Mouse (Mus musculus) hindbrain, embryonic 10.5 days (tissue): ENCODE data around the gene Ndufa9. TPM values are rescaled to one million over a fixed set of nuclear protein-coding genes. Genes with fewer than 3 reads are reported as not detected.

Experiments used
- DNase-seq: peaks from one replicate; pipeline ENCODE4 v3.0.0-alpha.2; 2017; ENCODE audit warnings: low spot score
- H3K27ac ChIP-seq: fragments of 300-500 bp; sonication (generic); 2 replicates; pipeline ENCODE4 v1.5.1; 2016; ENCODE audit warnings: mild to moderate bottlenecking, moderate library complexity
- H3K27me3 ChIP-seq: fragments of 300-500 bp; sonication (generic); 2 replicates; pipeline ENCODE4 v1.6.1; 2016; ENCODE audit warnings: mild to moderate bottlenecking; ENCODE audit not compliant: poor library complexity, insufficient read depth, severe bottlenecking
- H3K36me3 ChIP-seq: fragments of 300-500 bp; sonication (generic); 2 replicates; pipeline ENCODE4 v1.6.1; 2016; ENCODE audit warnings: mild to moderate bottlenecking, moderate library complexity
- H3K4me1 ChIP-seq: fragments of 300-500 bp; sonication (generic); replicated peaks from 2 replicates; pipeline ENCODE4 v1.6.1; 2016; ENCODE audit warnings: mild to moderate bottlenecking
- H3K4me3 ChIP-seq: fragments of 300-500 bp; sonication (generic); 2 replicates; pipeline ENCODE4 v1.5.1; 2016; ENCODE audit warnings: mild to moderate bottlenecking, moderate library complexity
- H3K9me3 ChIP-seq: fragments of 300-500 bp; sonication (generic); 2 replicates; pipeline ENCODE4 v1.6.1; 2016; ENCODE audit warnings: mild to moderate bottlenecking, moderate library complexity
- WGBS: fragments of 180-500 bp; shearing (Covaris S2); methylation state at CpG from one replicate; pipeline ENCODE4 v1.1.7; 2016; 5-methylcytosine and 5-hydroxymethylcytosine counted together
- polyA plus RNA-seq: library from polyadenylated mRNA; unstranded; fragments of >200 nt; fragmentation: Nextera tagmentation; extraction: Ambion mirVana; gene quantifications from 2 replicates; pipeline ENCODE4 v1.2.1, GENCODE M21; 2016

Ndufa9 gene
- 185 and 192 TPM in 2 replicates for polyA plus RNA-seq

DNA sequence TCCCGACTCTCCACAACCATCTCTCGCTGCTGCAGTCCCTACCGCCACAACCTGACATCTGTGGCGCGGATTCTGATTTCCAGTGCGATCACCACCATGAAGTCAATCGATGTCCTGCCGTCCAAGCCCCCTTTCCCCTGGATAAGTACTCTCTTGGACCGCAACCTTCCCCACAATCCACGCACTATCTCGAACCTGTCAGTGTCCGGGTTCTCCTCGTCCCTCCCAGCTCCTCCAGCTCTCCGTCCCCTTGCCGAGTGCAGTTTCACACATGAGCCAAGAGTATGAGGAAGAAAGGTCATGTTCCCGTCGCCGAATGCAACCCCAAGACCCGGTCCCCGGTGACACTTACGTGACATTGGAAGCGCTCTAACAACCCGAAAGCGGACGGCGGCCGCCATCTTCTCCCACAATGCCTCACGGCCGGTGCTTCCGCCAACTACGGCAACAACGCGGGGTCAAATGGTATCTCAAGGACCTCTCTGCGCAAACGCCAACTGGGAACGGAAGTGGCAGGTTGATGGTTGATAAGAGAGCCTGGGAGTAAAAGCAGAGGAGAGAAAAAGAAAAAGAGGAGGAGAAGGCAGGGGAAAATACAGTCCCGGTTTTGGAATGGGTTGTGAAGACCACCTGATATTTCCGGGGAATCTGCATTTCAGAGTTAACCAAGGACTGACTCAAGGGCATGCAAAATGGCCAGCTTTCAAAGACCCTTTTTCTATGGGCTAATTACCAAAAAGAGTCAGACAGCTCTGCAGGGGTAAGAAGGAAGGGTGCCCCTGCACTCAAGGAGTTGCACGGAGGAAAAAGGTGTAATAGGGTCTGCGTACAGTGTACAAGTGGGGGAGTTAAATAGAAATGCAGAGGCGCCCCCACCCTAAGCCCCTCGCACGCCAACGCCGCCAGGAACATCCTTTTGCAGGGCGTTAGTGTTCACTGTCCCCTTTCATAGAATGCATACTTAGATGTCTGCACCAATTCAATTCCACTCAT, at the start of gene Ndufa9:
Gene Ndufa9, minus strand, starts transcription at position 425 of the 993 bp plus-strand sequence.
- Histone ChIP-seq H3K9me3 (no peaks in the 10 kb centered on the region), H3K27ac (peak within 1 kb of the TSS; percentile 87), H3K36me3 (peaks cover 7% of the 10 kb centered on the region), H3K4me3 (peak within 1 kb of the TSS; percentile 75), H3K27me3 (no peaks in the 10 kb centered on the region), H3K4me1 (peaks cover 16% of the 10 kb centered on the region)
- 8% methylated on average over 46 of the region's 46 CpGs for WGBS
- DNase-seq: peak; percentile 94

DNA sequence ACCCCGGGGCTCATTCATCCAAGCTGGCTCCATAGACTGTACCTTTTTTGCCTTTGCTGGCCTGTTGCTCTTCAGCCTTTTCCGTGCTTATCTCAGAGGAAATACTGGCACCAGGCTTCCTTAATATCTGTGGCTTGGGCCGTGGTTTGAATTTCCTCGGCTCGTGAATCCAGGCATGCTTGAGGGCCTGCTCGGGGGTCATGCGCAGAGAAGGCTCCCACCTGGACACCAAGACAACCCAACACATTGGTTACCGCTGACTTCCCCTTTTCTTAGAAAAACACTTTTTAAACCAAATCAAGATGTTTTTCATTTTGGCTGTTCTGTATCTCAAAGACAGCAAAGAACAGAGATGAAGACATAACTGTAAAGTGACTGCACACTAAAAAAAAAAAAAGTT, 28.2 kb upstream of the Ndufa9 start:
- Histone ChIP-seq H3K36me3 (no peaks in the 10 kb centered on the region), H3K4me1 (no peaks in the 10 kb centered on the region), H3K27ac (no peak overlapping the region), H3K4me3 (no peak overlapping the region), H3K9me3 (no peaks in the 10 kb centered on the region), H3K27me3 (no peaks in the 10 kb centered on the region)
- WGBS: 87% methylated on average over 8 of the region's 8 CpGs
- no peak for DNase-seq

DNA sequence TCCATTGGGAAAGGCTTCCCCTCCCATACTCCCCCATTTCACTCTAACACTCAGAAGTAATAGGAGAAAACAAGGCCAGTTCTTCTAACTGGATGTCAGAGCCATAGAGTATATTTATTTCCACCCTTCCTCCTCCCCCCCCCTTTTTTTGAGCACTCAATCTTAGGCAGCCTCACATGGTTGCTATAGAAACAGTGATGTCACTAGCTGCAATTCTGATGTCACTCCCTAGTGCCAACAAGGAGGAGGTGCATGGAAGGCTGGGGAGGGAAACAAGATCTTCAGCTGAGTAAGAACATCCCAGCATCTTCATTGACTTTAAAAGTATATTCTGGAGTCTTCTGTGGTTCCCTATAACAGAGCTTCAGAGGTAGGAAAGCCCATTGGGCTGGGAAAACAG, 3.9 kb upstream of the Ndufa9 start, which contains the start of gene Akap3:
Gene Akap3, plus strand, starts transcription at position 218 of the 400 bp plus-strand sequence.
- DNase-seq: no peak

DNA sequence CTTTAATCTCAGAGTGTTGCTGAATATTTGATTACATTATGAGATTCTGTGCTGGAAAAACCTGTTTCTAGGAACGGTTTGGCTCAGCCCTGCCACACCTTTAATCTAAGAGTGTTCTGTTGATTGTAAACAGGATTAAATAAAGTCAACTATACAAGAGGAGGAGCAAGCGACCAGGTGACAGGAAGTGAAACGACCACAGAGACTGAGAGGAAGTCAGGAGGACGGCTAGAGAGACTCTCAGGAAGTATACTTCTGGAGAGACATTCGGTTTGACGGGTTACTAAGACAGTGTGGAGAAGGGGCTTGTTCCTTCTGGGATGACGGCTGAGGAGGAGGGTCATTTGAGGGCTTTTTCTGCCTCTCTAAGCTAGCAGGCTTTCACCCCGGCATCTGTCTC, 12.3 kb downstream of the Ndufa9 start:
- WGBS: 90% methylated on average over 8 of the region's 8 CpGs
- Histone ChIP-seq H3K4me1 (no peaks in the 10 kb centered on the region), H3K4me3 (no peak overlapping the region), H3K9me3 (no peaks in the 10 kb centered on the region), H3K36me3 (peaks cover 98% of the 10 kb centered on the region), H3K27ac (no peak overlapping the region), H3K27me3 (no peaks in the 10 kb centered on the region)
- no peak for DNase-seq

More for the DNA sequence above, 3.9 kb upstream of the Ndufa9 start, which contains the start of gene Akap3:
- Histone ChIP-seq H3K27me3 (no peaks in the 10 kb centered on the region), H3K9me3 (no peaks in the 10 kb centered on the region), H3K4me1 (peaks cover 10% of the 10 kb centered on the region), H3K4me3 (no peak within 1 kb of the TSS), H3K27ac (no peak within 1 kb of the TSS), H3K36me3 (no peaks in the 10 kb centered on the region)

DNA sequence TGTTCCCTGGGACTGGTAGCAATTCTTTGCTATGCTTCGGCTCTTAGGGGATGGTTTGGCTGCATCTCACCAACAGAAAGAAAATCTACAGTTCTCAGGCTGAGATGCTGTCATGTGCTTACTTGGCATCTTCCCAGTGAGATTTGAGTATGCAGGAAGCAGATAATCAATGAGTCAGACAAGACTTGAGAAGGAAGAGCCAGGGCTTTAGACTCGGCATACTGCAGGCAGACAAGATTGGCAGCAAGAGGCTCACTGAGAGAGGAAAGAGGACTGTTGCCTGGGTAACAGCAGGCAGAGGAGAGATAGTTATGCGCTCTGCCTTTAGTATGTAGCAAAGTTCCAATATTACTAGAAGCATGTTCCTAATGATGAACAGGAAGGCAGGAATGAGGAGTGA, 25.8 kb downstream of the Ndufa9 start:
- H3K4me1 ChIP-seq: no peaks in the 10 kb centered on the region
- no peak overlapping the region for H3K27ac ChIP-seq
- WGBS: 91% methylated on average over 3 of the region's 3 CpGs
- H3K27me3 ChIP-seq: no peaks in the 10 kb centered on the region
- H3K36me3 ChIP-seq: peaks cover 91% of the 10 kb centered on the region
- H3K9me3 ChIP-seq: no peaks in the 10 kb centered on the region
- no peak for DNase-seq
- H3K4me3 ChIP-seq: no peak overlapping the region

DNA sequence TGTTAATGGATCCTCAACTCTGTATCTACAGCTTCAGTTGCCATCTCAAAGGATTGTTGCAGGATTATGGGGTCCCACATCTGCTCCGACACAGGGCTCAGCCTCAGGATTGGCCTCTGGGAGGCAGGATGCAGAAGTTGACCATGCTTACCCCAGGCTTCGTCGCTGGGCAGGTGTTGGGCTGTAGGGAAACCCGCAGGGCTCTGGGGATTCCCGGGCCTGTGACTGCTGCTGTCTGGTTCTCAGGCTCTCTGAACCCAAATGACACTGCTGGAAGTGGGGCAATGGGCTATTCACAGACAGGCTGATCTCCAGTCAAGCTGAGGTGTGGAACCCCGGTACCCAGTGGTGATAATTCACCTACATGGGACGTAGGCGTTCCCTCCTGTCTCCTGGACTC, 32.6 kb downstream of the Ndufa9 start:
- Histone ChIP-seq H3K4me3 (no peak overlapping the region), H3K27me3 (no peaks in the 10 kb centered on the region), H3K9me3 (no peaks in the 10 kb centered on the region), H3K36me3 (peaks cover 24% of the 10 kb centered on the region), H3K27ac (no peak overlapping the region; the same call in 1 of the 2 replicates), H3K4me1 (peaks cover 7% of the 10 kb centered on the region; the same call in 1 of the 2 replicates)
- WGBS: 94% methylated on average over 8 of the region's 8 CpGs
- no peak for DNase-seq

DNA sequence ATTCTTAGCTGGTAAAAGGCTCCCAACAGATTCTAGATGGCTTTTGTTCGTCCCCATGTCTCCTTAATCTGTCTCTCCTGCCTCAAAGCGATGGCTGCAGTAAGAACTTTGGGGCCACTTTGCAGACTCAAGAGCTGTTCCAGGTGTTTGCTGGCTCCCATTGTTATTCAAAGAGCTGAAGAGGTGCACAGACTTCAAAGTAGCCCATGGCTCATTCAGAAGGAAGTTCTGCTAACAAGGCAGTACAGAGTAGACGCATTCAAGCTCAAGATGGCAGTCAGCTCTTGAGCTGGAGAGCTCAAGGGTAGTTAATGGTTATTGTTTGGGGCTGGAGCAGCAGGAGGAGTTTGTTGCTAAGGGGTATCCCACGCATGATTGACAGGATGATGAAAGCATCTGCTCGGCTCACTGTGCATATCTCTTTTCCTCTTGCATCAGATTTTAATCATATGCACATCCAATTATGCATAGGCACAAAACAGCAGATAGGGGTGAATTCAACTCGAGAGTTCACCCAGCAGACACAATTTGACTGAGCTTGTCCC, 33.7 kb downstream of the Ndufa9 start:
- H3K27me3 ChIP-seq: no peaks in the 10 kb centered on the region
- 68% methylated on average over 6 of the region's 6 CpGs for WGBS
- H3K4me1 ChIP-seq: peaks cover 7% of the 10 kb centered on the region; the same call in 1 of the 2 replicates
- no peaks in the 10 kb centered on the region for H3K9me3 ChIP-seq
- H3K27ac ChIP-seq: no peak overlapping the region
- no peak overlapping the region for H3K4me3 ChIP-seq
- no peak for DNase-seq
- peaks cover 13% of the 10 kb centered on the region for H3K36me3 ChIP-seq

DNA sequence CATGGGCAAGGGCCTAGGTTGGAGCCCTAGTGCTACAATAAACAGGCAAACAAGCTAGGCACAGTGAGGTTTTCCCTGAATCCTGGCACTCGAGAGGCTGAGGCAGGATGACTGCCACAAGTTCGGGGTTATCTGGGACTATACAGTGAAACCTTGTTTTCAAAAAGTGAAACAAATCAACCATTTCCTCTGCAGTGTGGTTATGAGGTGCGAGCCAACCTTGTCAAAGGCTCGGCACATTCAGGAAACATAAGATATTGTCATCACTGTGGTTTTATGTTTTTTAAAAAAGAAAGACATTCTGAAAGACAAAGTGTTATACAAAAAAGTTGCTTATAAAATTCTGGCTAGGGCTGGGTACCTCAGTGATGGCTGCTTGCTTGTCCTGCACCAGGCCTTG, 37.5 kb downstream of the Ndufa9 start:
- 90% methylated on average over 4 of the region's 4 CpGs for WGBS
- Histone ChIP-seq H3K4me1 (peaks cover 7% of the 10 kb centered on the region; the same call in 1 of the 2 replicates), H3K36me3 (no peaks in the 10 kb centered on the region), H3K27ac (no peak overlapping the region), H3K9me3 (no peaks in the 10 kb centered on the region), H3K27me3 (no peaks in the 10 kb centered on the region), H3K4me3 (no peak overlapping the region)
- no peak for DNase-seq

DNA sequence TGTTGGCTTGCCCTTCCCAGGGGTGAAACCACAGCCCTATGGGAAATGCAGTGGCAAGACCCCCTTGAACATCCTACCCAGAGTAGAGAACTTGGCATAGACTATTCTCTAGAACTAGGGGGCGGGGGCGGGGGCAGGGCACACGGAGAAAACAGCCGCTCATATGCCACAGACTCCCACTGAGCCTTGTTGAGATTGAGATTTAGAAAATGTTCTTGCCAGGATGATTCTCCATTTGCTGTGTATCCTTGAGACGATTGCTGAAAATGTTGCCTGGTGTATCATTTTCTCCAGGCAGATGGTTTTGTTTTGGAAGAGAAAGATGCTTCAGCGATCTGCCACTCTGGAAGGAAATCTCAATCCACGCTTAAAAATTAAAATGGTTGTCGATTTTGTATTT, 40.4 kb downstream of the Ndufa9 start:
- Histone ChIP-seq H3K27ac (no peak overlapping the region), H3K4me1 (no peaks in the 10 kb centered on the region), H3K36me3 (no peaks in the 10 kb centered on the region), H3K27me3 (no peaks in the 10 kb centered on the region), H3K4me3 (no peak overlapping the region), H3K9me3 (no peaks in the 10 kb centered on the region)
- DNase-seq: no peak
- WGBS: 88% methylated on average over 8 of the region's 8 CpGs

DNA sequence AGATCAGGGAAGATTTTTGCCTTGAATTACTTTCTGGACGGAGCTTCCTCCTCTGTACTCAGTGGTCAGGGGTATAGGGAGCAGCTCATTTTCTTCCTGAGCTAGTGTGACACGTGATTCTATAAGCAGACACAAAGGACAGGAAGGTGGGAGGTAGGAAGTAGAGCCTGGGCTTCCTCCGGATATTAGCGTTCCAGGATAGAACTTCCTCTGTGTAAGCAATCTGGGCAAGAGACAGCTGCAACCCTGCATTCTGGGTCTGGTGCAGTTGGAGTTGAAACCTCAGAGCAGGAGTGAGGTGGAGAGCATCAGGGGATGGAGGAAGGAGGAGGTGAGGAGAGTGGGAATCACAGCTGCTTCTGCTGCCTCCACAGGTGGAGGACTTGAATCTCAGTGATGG, 40.8 kb downstream of the Ndufa9 start:
- Histone ChIP-seq H3K4me1 (peaks cover under 1% of the 10 kb centered on the region; the same call in 1 of the 2 replicates), H3K27ac (no peak overlapping the region), H3K9me3 (no peaks in the 10 kb centered on the region), H3K4me3 (no peak overlapping the region), H3K27me3 (no peaks in the 10 kb centered on the region), H3K36me3 (no peaks in the 10 kb centered on the region)
- WGBS: 71% methylated on average over 4 of the region's 4 CpGs
- DNase-seq: no peak

DNA sequence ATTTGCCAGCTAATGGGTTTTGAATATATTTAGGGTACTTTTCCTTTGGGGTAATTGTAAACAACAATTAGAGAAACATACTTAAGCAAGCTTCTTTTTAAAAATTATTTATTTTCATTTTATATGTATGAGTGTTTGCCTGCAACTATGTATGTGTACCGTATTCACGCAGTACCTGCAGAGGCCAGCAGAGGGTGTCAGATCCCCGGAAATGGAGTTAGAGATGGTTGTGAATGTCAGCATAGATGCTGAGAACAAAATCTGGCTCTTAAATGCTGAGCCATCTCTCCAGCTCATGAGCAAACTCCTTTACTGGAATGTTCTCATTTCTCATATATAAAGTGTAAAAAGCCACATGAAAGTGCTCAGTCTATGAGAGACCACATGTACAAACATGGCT, 42.2 kb downstream of the Ndufa9 start:
- Histone ChIP-seq H3K36me3 (no peaks in the 10 kb centered on the region), H3K27me3 (no peaks in the 10 kb centered on the region; the same call in 1 of the 2 replicates), H3K4me3 (no peak overlapping the region), H3K9me3 (no peaks in the 10 kb centered on the region), H3K4me1 (peaks cover 5% of the 10 kb centered on the region; the same call in 1 of the 2 replicates), H3K27ac (no peak overlapping the region)
- DNase-seq: no peak
- 81% methylated on average over 3 of the region's 3 CpGs for WGBS

DNA sequence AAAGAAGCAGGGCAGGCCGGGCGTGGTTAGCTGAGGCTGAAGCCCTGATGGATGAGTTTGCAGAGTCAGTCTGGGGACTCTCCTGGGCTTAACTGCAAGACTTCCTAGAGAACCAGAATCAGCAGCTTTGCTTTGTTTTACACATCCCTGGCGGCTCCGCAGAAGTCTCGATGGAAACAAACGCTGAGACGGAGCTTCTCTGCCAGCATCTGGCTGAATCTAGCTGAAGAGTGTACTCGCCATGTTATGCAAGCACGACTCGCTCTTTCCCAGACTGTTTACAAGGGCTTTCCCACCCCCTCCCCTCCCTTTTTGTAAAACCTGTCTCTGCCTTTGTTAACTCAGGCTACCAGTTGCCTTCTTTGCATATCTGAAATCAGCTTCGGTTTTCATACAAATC, 46.0 kb downstream of the Ndufa9 start:
- no peak for DNase-seq
- WGBS: 28% methylated on average over 11 of the region's 11 CpGs
- Histone ChIP-seq H3K27ac (no peak overlapping the region), H3K4me3 (no peak overlapping the region), H3K36me3 (no peaks in the 10 kb centered on the region), H3K9me3 (no peaks in the 10 kb centered on the region), H3K27me3 (no peaks in the 10 kb centered on the region; the same call in 1 of the 2 replicates), H3K4me1 (peaks cover 5% of the 10 kb centered on the region; the same call in 1 of the 2 replicates)

DNA sequence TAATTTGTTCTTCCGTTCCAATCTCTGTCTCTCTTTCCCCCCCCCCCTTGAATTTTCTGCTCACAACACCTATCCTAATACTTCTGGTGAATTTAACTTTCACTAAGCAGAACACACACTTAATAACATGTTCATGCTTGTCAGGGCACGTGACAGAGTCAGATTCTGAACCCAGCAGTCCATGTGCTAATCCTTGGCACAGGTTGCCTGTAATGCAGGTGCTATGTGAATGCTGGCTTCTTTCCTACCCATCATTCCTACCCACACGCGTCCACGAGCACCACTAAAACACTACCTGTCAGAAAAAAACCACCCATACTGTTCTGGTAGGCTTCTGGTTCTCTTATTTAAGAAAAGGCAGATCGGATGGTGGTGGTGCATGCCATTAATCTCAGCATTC, 54.2 kb downstream of the Ndufa9 start:
- Histone ChIP-seq H3K36me3 (no peaks in the 10 kb centered on the region), H3K9me3 (no peaks in the 10 kb centered on the region), H3K4me3 (no peak overlapping the region), H3K27me3 (no peaks in the 10 kb centered on the region), H3K27ac (no peak overlapping the region), H3K4me1 (no peaks in the 10 kb centered on the region)
- 84% methylated on average over 6 of the region's 6 CpGs for WGBS
- no peak for DNase-seq
